Mouse (Mus musculus) thymus, adult 2 months (tissue): Measurements from ENCODE around the gene Saa4. TPM values are rescaled to one million over a fixed set of nuclear protein-coding genes. Genes with fewer than 3 reads are reported as not detected.

Experiments used
- DNase-seq: peaks from one replicate; pipeline ENCODE4 v3.0.0; 2021
- H3K27ac ChIP-seq: fragments of 200-500 bp; 2 replicates; pipeline ENCODE4 v1.5.1; 2012; ENCODE audit warnings: low read length, control low read depth; ENCODE audit not compliant: control insufficient read depth, insufficient read depth
- H3K27me3 ChIP-seq: fragments of 200-500 bp; 2 replicates; pipeline ENCODE4 v1.6.1; 2012; ENCODE audit warnings: mild to moderate bottlenecking, low read length, moderate library complexity, mixed read lengths; ENCODE audit not compliant: control insufficient read depth, insufficient read depth
- H3K36me3 ChIP-seq: fragments of 200-500 bp; 2 replicates; pipeline ENCODE4 v1.6.1; 2012; ENCODE audit warnings: mild to moderate bottlenecking, low read length, moderate library complexity; ENCODE audit not compliant: control insufficient read depth, insufficient read depth
- H3K4me1 ChIP-seq: fragments of 200-500 bp; replicated peaks from 2 replicates; pipeline ENCODE4 v1.6.1; 2012; ENCODE audit warnings: low read length; ENCODE audit not compliant: control insufficient read depth, insufficient read depth
- H3K4me3 ChIP-seq: fragments of 200-500 bp; 2 replicates; pipeline ENCODE4 v1.5.1; 2012; ENCODE audit warnings: mild to moderate bottlenecking, low read length, control low read depth, moderate library complexity; ENCODE audit not compliant: control insufficient read depth, insufficient read depth
- CTCF ChIP-seq: fragments of 200-500 bp; IDR thresholded peaks from 2 replicates; pipeline ENCODE4 v1.5.1; 2012; ENCODE audit warnings: mild to moderate bottlenecking, control low read depth, low read length, moderate library complexity, borderline replicate concordance; ENCODE audit not compliant: control insufficient read depth, poor library complexity, insufficient read depth; ENCODE audit errors: extremely low read depth
- POLR2A ChIP-seq: fragments of 200-500 bp; IDR thresholded peaks from 2 replicates; pipeline ENCODE4 v1.6.1; 2012; ENCODE audit warnings: mild to moderate bottlenecking, low read length, control low read depth, moderate library complexity; ENCODE audit not compliant: control insufficient read depth, poor library complexity, insufficient read depth; ENCODE audit errors: extremely low read depth
- WGBS: fragments of 180-500 bp; shearing (Covaris S2); methylation state at CpG from one replicate; pipeline ENCODE4 v1.1.7; 2018; 5-methylcytosine and 5-hydroxymethylcytosine counted together
- polyA plus RNA-seq: library from polyadenylated mRNA; depleted of rRNA; stranded (reverse); fragments of >200 nt; gene quantifications from 2 replicates; pipeline ENCODE4 v1.2.3, GENCODE M21; 2012; rRNA removed

Gene Saa4
- polyA plus RNA-seq: 0.16 and 0.40 TPM in 2 replicates

DNA sequence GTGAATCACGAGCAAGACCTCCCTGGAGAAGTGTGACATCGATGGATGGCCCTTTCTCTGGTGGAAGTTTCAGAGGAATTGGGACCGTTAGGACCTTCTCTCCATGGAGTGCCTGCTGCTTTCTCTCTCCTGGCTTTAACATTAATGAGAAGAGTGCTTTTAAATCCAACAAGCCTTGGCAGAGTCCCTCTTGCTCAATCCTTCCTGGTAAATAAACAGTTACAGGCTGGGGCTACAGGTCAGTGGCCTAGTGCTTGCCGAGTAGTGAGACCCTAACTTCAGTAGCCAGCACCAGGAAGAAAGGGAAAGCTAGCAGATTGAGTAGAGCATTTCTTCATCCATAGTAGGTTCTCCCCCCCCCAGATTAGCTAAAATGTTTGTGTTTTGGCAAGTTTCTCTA, at the start of gene Saa4:
Gene Saa4, minus strand, starts transcription at position 146 of the 400 bp plus-strand sequence.
- 98% methylated on average over 4 of the region's 4 CpGs for WGBS
- DNase-seq: no peak
- Histone ChIP-seq H3K4me1 (no peaks in the 10 kb centered on the region; the same call in 1 of the 2 replicates), H3K4me3 (no peak within 1 kb of the TSS), H3K36me3 (no peaks in the 10 kb centered on the region), H3K27me3 (no peaks in the 10 kb centered on the region), H3K27ac (no peak within 1 kb of the TSS)
- no peak for TF ChIP-seq CTCF
- no peak for TF ChIP-seq POLR2A

DNA sequence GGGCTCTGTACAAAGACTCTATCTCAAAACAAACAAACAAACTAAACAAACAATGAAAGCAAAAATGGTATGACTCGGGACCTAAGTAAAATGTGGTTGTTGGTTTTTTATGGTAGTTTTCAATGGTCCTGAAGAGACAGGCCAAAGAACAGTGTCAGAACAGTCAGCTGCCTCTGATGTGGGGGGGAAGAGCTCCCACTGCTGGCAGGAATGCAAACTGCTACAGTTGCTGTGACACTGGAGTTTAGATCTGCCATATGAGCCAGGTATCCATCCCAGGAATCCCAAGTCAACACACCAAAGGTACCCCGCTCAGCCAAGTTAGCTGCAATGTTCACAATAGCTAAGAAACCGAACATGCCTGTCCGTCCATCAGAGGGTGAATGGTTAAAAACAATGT, 38.3 kb upstream of the Saa4 start:
- Histone ChIP-seq H3K27me3 (no peaks in the 10 kb centered on the region), H3K4me1 (no peaks in the 10 kb centered on the region), H3K27ac (no peak overlapping the region), H3K4me3 (no peak overlapping the region), H3K36me3 (peaks cover 60% of the 10 kb centered on the region)
- WGBS: 72% methylated on average over 4 of the region's 4 CpGs
- peak; percentile 26 for DNase-seq
- TF ChIP-seq CTCF (peak; percentile 39; the same call in 1 of the 2 replicates), POLR2A (no peak)

DNA sequence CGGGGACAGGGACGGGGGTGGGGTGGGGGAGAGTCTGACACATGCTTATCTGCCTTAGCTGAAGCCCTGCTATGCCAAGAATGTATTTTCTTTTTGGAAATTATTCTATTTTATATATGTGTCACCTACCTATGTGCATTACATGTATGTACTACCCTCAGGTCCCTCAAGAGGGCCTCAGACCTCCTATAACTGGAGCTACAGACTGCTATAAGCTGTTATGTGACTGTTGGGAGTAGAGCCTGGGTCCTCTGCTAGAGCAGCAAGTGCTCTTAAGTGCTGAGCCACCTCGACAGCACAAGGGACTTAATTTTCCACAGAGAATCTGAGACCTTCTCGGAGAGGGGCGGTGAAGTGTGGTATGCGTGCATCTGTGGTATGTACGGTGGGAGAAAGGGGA, 36.0 kb upstream of the Saa4 start:
- no peaks in the 10 kb centered on the region; the same call in 1 of the 2 replicates for H3K27me3 ChIP-seq
- no peak overlapping the region for H3K4me3 ChIP-seq
- WGBS: 96% methylated on average over 7 of the region's 7 CpGs
- no peaks in the 10 kb centered on the region for H3K4me1 ChIP-seq
- TF ChIP-seq CTCF: no peak
- DNase-seq: no peak
- H3K27ac ChIP-seq: no peak overlapping the region
- H3K36me3 ChIP-seq: peaks cover 52% of the 10 kb centered on the region

DNA sequence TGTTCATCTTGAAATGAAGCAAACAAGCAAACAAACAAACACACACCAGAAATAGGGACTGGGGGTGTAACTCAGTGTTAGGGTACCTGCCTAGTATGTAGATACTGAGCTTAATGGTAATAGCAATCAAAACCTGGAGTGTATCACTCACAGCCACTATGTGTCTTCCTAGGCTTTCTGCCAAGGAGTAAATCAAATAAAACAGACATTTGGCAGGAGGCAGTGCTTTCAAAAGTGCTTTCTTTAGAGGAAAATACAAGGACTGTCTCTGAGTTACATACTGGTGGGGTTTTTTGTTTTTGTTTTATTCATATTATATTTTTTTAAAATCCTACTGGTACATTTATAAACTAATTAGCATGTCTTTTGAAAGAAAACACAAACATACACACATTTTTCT, 35.0 kb upstream of the Saa4 start:
- no peak for DNase-seq
- H3K4me1 ChIP-seq: no peaks in the 10 kb centered on the region
- H3K27ac ChIP-seq: no peak overlapping the region
- no peaks in the 10 kb centered on the region; the same call in 1 of the 2 replicates for H3K27me3 ChIP-seq
- no peak for TF ChIP-seq POLR2A
- H3K36me3 ChIP-seq: peaks cover 50% of the 10 kb centered on the region
- no peak overlapping the region for H3K4me3 ChIP-seq

DNA sequence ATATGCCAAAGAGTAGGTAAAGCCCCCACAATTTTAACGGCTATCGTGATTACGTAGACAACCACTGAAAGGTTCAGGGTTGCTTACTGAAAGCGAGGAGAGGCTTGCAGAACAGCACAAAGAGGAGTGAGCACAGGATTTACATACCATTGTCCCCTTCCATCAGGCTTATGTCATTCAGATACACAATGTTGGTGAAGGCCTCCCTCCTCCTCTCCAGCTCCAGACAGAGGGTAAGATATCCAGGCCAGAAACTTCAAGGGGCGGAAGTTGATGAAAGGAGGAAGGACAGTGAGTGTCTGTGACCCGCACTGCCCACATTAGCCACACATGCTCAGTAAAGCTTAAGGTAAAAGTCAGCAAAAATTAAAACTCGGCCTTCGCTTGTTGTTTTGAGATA, 32.3 kb upstream of the Saa4 start:
- Histone ChIP-seq H3K4me1 (no peaks in the 10 kb centered on the region), H3K36me3 (peaks cover 43% of the 10 kb centered on the region), H3K27me3 (no peaks in the 10 kb centered on the region; the same call in 1 of the 2 replicates), H3K4me3 (no peak overlapping the region), H3K27ac (no peak overlapping the region)
- TF ChIP-seq POLR2A (no peak), CTCF (no peak)
- WGBS: 96% methylated on average over 8 of the region's 8 CpGs
- DNase-seq: no peak

DNA sequence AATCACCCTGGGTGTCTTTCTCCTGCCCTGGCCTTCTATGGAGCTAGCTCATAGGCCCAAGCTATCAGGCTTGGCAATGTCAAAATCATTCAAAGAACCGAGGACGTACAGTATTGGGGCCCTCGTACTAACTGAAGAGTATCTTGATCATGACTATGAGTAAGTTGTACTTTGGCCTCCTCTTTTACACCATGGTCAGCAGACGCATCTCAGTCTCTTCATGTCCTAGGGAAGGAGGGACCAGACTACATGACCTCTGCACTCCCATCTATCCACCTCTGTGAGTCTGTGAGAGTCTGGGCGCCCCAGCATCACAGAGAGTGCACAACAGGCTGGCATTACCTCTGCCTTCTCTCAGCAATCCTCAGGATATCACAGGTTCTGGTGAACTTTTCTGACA, 30.2 kb upstream of the Saa4 start:
- 97% methylated on average over 5 of the region's 5 CpGs for WGBS
- no peak overlapping the region for H3K27ac ChIP-seq
- DNase-seq: no peak
- H3K4me3 ChIP-seq: no peak overlapping the region
- no peaks in the 10 kb centered on the region; the same call in 1 of the 2 replicates for H3K27me3 ChIP-seq
- H3K4me1 ChIP-seq: no peaks in the 10 kb centered on the region
- peaks cover 23% of the 10 kb centered on the region; the same call in 1 of the 2 replicates for H3K36me3 ChIP-seq
- no peak for TF ChIP-seq POLR2A
- no peak for TF ChIP-seq CTCF

DNA sequence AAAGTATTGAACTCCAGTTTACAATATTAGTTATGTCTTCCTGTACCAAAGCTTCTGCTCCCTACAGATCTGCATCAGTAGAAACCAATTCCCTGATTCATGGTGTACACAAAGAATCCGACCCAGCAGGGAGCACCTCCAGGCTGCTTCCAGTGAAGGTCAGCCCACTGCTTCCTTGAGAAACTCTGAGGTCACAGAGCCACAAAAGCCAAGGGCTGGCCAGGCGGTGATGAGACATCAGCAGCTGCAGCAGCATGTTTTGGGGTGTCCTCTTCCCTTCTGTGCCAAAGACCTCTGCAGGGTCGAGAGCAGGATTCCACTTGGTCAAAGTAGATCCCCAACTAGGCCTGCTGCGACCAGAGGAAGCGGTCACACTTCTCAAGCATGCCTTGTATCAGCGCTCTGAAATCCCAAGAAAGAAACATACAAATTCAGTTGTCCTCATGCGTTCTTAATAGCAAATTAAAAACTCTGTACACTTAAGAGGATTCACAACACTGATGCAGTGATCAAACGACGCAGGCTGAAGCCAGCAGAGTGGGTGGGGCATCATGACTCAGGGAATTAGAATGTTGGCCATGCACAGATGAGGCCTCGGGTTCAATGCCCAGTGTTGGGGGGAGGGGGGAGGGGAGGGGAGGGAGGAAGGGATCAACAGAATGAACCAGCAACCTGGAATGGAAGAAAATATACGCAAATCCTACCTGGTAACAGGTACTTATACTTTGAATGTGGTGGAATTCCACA, 28.8 kb upstream of the Saa4 start:
- WGBS: 89% methylated on average over 11 of the region's 11 CpGs
- TF ChIP-seq CTCF (no peak), POLR2A (no peak)
- peaks cover 17% of the 10 kb centered on the region; the same call in 1 of the 2 replicates for H3K36me3 ChIP-seq
- no peak overlapping the region for H3K27ac ChIP-seq
- no peaks in the 10 kb centered on the region for H3K4me1 ChIP-seq
- no peaks in the 10 kb centered on the region; the same call in 1 of the 2 replicates for H3K27me3 ChIP-seq
- H3K4me3 ChIP-seq: no peak overlapping the region
- DNase-seq: no peak

DNA sequence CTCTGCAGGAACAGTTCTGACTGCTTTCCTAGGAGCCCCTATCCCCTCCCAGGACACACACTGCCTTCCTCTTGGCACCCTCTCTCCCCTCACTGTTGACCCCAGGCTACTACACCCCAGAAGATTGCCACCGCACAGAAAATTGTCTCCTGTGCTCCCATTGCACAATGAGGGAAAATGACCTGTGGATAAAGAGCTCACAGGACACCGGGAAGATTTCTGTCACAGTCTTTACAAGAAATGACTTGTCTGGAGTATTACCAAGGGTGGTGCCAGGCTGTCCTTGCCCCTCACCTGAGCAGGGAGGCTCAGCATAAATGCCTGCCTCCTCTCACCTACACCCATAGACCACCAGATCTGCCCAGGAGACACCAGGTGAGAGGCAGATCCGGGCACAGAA, 19.1 kb upstream of the Saa4 start, which contains the start of gene Saa2:
Gene Saa2, plus strand, starts transcription at position 301 of the 400 bp plus-strand sequence.
- DNase-seq: no peak
- no peaks in the 10 kb centered on the region for H3K27me3 ChIP-seq
- H3K4me1 ChIP-seq: 0 out of 2 replicates have a peak, but pooled peaks cover 3% of the 10 kb centered on the region
- H3K36me3 ChIP-seq: no peaks in the 10 kb centered on the region
- no peak within 1 kb of the TSS for H3K4me3 ChIP-seq
- no peak within 1 kb of the TSS for H3K27ac ChIP-seq
- 92% methylated on average over 3 of the region's 3 CpGs for WGBS
- no peak for TF ChIP-seq CTCF
- TF ChIP-seq POLR2A: no peak
